Mouse (Mus musculus) liver, embryonic 15.5 days (tissue): ENCODE measurements around the gene Nr1h4. TPM values are rescaled to one million over a fixed set of nuclear protein-coding genes. Genes with fewer than 3 reads are reported as not detected.

Experiments used
- ATAC-seq: fragments of 200-750 bp; cut with Nextera tagmentation; 2 replicates; pipeline ENCODE4 v1.8.0; 2017; ENCODE audit warnings: moderate number of reproducible peaks, mild to moderate bottlenecking, moderate library complexity; ENCODE audit not compliant: insufficient read depth
- H3K27ac ChIP-seq: fragments of 300-500 bp; sonication (generic); replicated peaks from 2 replicates; pipeline ENCODE4 v1.5.1; 2015; ENCODE audit warnings: mild to moderate bottlenecking, inconsistent platforms
- H3K27me3 ChIP-seq: fragments of 300-500 bp; sonication (generic); 2 replicates; pipeline ENCODE4 v1.6.1; 2015; ENCODE audit warnings: mild to moderate bottlenecking, inconsistent platforms
- H3K36me3 ChIP-seq: fragments of 300-500 bp; sonication (generic); replicated peaks from 2 replicates; pipeline ENCODE4 v1.6.1; 2015; ENCODE audit warnings: moderate library complexity, mild to moderate bottlenecking, inconsistent platforms
- H3K4me1 ChIP-seq: fragments of 300-500 bp; sonication (generic); replicated peaks from 2 replicates; pipeline ENCODE4 v1.6.1; 2015; ENCODE audit warnings: inconsistent platforms
- H3K4me2 ChIP-seq: fragments of 300-500 bp; sonication (generic); 2 replicates; pipeline ENCODE4 v1.6.1; 2015; ENCODE audit warnings: moderate library complexity, mild to moderate bottlenecking, inconsistent platforms
- H3K4me3 ChIP-seq: fragments of 300-500 bp; sonication (generic); replicated peaks from 2 replicates; pipeline ENCODE4 v1.5.1; 2015; ENCODE audit warnings: mild to moderate bottlenecking, inconsistent platforms
- H3K9ac ChIP-seq: fragments of 300-500 bp; sonication (generic); 2 replicates; pipeline ENCODE4 v1.6.1; 2015; ENCODE audit warnings: moderate library complexity, mild to moderate bottlenecking, inconsistent platforms
- H3K9me3 ChIP-seq: fragments of 300-500 bp; sonication (generic); replicated peaks from 2 replicates; pipeline ENCODE4 v1.6.1; 2016; ENCODE audit warnings: inconsistent platforms
- WGBS: fragments of 180-500 bp; shearing (Covaris S2); methylation state at CpG from one replicate; pipeline ENCODE4 v1.1.7; 2015; ENCODE audit warnings: mixed read lengths; ENCODE audit not compliant: insufficient replicate concordance; 5-methylcytosine and 5-hydroxymethylcytosine counted together
- polyA plus RNA-seq: library from polyadenylated mRNA; unstranded; fragments of >200 nt; fragmentation: Nextera tagmentation; extraction: Ambion mirVana; gene quantifications from 2 replicates; pipeline ENCODE4 v1.2.1, GENCODE M21; 2015

The Nr1h4 gene
- polyA plus RNA-seq, 1 experiment from 2014 or later = 5.4 TPM

- H3K9me3 ChIP-seq = no peaks in the 10 kb centered on the region
- no peaks in the 10 kb centered on the region for H3K27me3 ChIP-seq
- peaks cover 6% of the 10 kb centered on the region for H3K4me1 ChIP-seq
- H3K4me3 ChIP-seq = no peak overlapping the region
- no peak overlapping the region for H3K4me2 ChIP-seq
- H3K36me3 ChIP-seq = 0 out of 2 replicates have a peak, but pooled peaks cover 3% of the 10 kb centered on the region
- H3K27ac ChIP-seq = no peak overlapping the region
- no peak for ATAC-seq
- 81% methylated on average over 4 of the region's 4 CpGs for WGBS
- H3K9ac ChIP-seq = no peak overlapping the region
Measured at GRCm38 (mm10) chr10:89404936-89405335, 128.4 kb downstream of the Nr1h4 start.

Other genes with a start within 250 kb of the Nr1h4 start
- gene Ano4, start 188.8 kb downstream of the Nr1h4 start, polyA plus RNA-seq = 0.08 TPM in 1 of 2 replicates, not detected in the other
- gene Gas2l3, start 89.6 kb downstream of the Nr1h4 start, polyA plus RNA-seq = 5.2 TPM in 2 replicates
- 0.02 and 0.14 TPM in 2 replicates for gene Slc17a8, start 87.7 kb upstream of the Nr1h4 start, polyA plus RNA-seq
- 3.6 and 4.0 TPM in 2 replicates for gene Scyl2, start 152.7 kb upstream of the Nr1h4 start, polyA plus RNA-seq
- gene Actr6, start 198.7 kb upstream of the Nr1h4 start, polyA plus RNA-seq = 13.0 and 14.1 TPM in 2 replicates
- gene Uhrf1bp1l, start 211.4 kb upstream of the Nr1h4 start, polyA plus RNA-seq = 9.4 and 11.1 TPM in 2 replicates